Mouse (Mus musculus) thymus, adult 18-20 months (tissue): ENCODE measurements around the gene Cfap43.

ENCODE experiments used
- DNase-seq, 2 experiments: peaks; one replicate each; pipeline ENCODE4 v3.0.0; 2022; ENCODE audit warnings: mixed read lengths in 2 of 2

Cfap43 gene

DNA sequence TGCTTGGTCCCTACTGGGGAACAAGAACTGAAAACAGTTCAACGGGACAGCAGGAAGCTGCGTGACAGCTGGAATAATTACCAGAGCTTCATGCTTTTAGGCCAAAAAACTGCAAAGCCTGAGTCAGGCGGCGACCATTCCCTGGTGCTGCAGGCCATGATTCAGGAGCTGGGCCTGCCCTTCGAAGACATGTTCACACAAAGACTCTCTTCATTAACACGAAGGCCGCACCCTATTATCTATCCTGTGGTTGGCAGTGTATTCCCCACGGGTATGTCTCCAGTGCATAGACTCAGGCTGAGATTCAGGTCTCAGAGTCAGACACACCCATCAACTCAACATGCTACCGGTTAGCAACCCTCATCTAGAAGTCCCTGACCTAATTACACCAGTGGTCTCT, 220.8 kb downstream of the Cfap43 start:
- DNase-seq, result no peak

DNA sequence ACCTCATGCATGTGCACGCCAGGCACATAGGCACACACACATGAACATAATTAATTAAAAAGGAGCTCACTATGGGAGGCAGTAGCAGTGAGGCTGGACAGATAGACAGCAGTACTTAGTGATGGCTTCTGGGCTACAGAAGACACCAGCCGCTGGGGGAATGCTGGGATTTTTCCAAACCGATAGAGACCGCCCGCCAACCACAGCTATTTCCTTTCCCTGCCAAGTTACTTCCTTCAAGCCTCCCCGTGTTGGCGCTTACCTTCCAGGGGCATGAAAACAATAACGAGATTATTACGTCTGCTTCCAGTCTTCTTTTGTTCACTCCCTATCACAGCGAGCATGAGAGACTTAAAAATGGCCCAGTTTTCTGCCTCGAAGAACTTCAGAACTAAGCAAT, 222.0 kb downstream of the Cfap43 start:
- DNase-seq, result no peak

DNA sequence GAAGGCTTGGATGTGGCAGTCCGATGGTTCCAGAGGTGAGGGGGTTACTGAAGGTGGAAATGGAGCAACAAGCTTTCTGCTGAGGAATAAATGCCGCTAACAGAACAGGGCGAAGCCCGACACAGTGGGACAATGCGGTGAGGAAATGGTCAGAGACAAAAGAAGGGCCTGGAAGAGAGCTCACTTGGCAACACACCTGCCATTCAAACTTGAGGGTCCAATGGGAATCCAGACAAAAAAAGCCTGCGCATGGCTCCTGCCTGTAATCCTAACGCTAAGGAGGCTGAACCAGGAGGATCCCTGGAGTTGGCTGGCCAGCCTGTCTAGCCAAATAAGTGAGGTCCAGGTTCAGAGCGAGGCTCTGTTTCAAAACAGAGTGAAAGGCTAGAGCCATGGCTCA, 222.7 kb downstream of the Cfap43 start:
- no peak for DNase-seq

DNA sequence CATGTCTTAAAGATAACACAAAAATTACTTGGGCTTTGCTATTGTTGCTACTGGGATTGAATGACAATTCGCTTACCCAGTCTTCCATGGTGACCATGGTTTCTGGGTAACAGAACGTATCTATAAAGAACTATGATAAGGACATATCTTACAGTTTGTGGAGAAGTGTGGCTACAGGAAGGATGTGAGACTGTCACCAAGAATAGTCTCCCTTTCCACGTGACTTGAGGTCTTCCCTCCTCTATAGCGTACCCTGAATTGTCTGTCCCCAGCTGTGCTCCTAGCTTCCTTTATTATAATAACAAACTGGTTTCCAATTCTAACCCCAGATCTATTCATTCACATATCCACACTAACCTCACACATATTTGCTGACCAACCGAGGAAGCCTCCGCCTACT, 223.4 kb downstream of the Cfap43 start:
- DNase-seq, result no peak

DNA sequence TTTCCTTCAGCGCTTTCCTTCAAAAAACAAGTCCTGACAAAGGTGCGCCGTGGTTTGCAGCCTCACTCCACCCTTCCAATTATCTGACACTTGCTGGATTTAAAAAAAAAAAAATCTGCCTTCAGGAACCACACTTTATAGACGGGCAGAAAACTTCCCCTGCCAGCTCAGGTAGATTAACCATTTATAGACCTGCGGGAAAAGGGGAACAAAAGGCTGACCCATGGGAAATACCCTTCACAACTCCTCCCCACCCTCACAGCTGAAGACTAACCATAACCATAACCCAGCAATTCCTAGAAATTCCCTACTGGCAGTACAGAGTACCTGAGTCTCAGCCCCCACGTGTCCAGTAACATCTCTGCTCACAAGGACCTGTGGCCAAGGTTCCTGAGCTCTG, 227.1 kb downstream of the Cfap43 start, which contains the start of gene Col17a1:
Gene Col17a1 (minus strand): TSS at position 101 of the 400 bp plus-strand sequence.
- DNase-seq, result no peak

DNA sequence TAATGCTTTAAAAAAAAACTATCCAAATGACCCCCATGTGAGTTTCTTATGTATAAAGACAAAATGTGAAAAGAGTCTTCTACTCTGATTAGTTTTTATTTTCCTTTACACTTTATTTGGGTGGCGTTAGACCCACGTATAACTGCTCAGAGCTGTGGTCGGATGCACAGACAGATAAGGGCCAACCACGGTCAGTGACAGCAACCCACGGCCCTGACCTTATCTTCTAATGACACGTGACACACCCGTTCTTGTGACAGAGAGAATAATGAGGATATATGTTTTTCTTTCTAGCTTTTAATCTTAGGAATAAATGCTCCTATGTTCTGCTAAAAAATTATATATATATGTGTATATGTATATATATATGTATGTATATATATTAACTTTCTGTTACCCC, 229.5 kb downstream of the Cfap43 start:
- no peak for DNase-seq
